Mouse (Mus musculus) lung, embryonic 15.5 days (tissue): ENCODE measurements around the gene Bfsp1. TPM values are rescaled to one million over a fixed set of nuclear protein-coding genes. Genes with fewer than 3 reads are reported as not detected.

Experiments
- ATAC-seq: fragments of 200-750 bp; cut with Nextera tagmentation; 2 replicates; pipeline ENCODE4 v1.8.0; 2017; ENCODE audit warnings: moderate number of reproducible peaks, borderline replicate concordance; ENCODE audit not compliant: low FRiP score, low TSS enrichment; ENCODE audit errors: extremely low read depth
- H3K27ac ChIP-seq: fragments of 300-500 bp; sonication (generic); 2 replicates; pipeline ENCODE4 v1.5.1; 2015; ENCODE audit warnings: moderate library complexity, mild to moderate bottlenecking, inconsistent platforms
- H3K27me3 ChIP-seq: fragments of 300-500 bp; sonication (generic); 2 replicates; pipeline ENCODE4 v1.6.1; 2015; ENCODE audit warnings: inconsistent platforms
- H3K36me3 ChIP-seq: fragments of 300-500 bp; sonication (generic); 2 replicates; pipeline ENCODE4 v1.6.1; 2015; ENCODE audit warnings: inconsistent platforms
- H3K4me1 ChIP-seq: fragments of 300-500 bp; sonication (generic); 2 replicates; pipeline ENCODE4 v1.6.1; 2015; ENCODE audit warnings: inconsistent platforms
- H3K4me2 ChIP-seq: fragments of 300-500 bp; sonication (generic); 2 replicates; pipeline ENCODE4 v1.6.1; 2015; ENCODE audit warnings: inconsistent platforms, mild to moderate bottlenecking, moderate library complexity
- H3K4me3 ChIP-seq: fragments of 300-500 bp; sonication (generic); 2 replicates; pipeline ENCODE4 v1.5.1; 2015; ENCODE audit warnings: mild to moderate bottlenecking, inconsistent platforms
- H3K9ac ChIP-seq: fragments of 300-500 bp; sonication (generic); 2 replicates; pipeline ENCODE4 v1.6.1; 2015; ENCODE audit warnings: inconsistent platforms
- H3K9me3 ChIP-seq: fragments of 300-500 bp; sonication (generic); 2 replicates; pipeline ENCODE4 v1.6.1; 2016; ENCODE audit warnings: inconsistent platforms
- WGBS: fragments of 180-500 bp; shearing (Covaris S2); methylation state at CpG from one replicate; pipeline ENCODE4 v1.1.7; 2015; 5-methylcytosine and 5-hydroxymethylcytosine counted together
- polyA plus RNA-seq: library from polyadenylated mRNA; unstranded; fragments of >200 nt; fragmentation: Nextera tagmentation; extraction: Ambion mirVana; gene quantifications from 2 replicates; pipeline ENCODE4 v1.2.1, GENCODE M21; 2015

The Bfsp1 gene
- polyA plus RNA-seq, 1 experiment from 2014 or later, result 2.1 TPM

DNA sequence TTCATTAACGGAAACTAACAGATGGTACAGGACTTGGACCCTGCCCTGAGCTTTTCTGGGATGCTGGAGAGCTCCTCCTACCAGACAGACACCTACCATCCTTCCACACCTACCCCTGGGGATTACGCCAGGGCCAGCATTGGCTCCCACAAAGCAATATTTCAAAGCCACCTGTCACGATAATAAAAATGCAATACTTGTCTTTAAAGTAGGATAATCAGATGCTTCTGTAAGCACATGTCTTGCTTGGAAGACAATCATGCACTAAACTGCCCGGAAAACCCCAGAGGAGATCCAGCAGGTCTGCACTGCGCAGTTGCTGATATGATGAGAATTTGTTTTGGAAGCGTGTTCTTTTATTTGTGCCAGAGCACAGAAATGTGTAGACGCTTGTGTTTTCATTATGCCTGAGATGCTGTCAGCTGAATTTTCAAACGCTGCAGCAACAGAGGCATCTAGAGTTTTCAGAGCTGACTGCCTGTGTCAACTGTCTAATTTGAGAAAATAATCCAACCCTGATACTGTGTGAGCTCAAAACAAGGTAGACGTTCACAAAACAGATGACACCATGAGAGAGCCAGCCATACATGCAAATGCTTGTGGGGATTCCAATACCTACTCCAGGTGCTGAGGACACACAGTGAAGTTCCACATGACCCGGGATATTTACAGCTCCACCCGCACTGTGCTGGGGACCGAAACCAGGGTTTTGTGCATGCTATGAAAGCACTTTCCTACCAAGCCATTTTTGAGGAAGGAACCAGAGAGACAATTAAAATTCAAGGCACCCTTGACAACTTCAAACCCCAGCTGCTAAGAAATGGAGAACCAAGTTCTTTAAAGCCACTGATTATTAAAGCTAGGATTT lies 11.4 kb downstream of the Bfsp1 start:
- Histone ChIP-seq H3K9ac (no peak overlapping the region), H3K4me1 (peaks cover 43% of the 10 kb centered on the region), H3K4me3 (no peak overlapping the region), H3K36me3 (no peaks in the 10 kb centered on the region), H3K9me3 (no peaks in the 10 kb centered on the region), H3K27ac (peak overlapping the region; percentile 57; the same call in 1 of the 2 replicates), H3K27me3 (no peaks in the 10 kb centered on the region), H3K4me2 (no peak overlapping the region)
- no peak for ATAC-seq
- 69% methylated on average over 12 of the region's 12 CpGs for WGBS

DNA sequence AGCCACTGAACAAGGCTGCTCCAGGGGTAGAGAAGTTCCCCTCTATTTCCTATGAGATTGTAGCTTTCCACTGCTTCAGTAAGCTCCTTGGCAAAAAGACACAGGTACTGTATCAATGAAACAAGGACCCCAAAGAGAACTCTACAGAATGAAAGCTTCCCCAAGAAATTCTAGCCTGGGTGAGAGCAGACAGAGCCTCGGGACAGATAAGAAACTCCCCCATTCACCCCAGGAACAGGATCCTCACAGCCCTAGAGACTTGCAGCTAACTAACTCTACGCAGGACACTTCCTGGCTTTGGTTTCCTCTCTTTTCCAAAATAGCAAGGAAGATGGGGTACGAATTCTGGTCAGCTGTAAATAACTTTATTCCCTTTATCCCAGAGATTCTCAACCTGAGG lies 15.7 kb downstream of the Bfsp1 start:
- Histone ChIP-seq H3K9me3 (no peaks in the 10 kb centered on the region), H3K4me2 (no peak overlapping the region; the same call in 1 of the 2 replicates), H3K27me3 (no peaks in the 10 kb centered on the region), H3K36me3 (no peaks in the 10 kb centered on the region), H3K9ac (no peak overlapping the region), H3K27ac (peak overlapping the region; percentile 74), H3K4me3 (no peak overlapping the region), H3K4me1 (peaks cover 38% of the 10 kb centered on the region)
- no peak for ATAC-seq
- 47% methylated on average over 3 of the region's 3 CpGs for WGBS

DNA sequence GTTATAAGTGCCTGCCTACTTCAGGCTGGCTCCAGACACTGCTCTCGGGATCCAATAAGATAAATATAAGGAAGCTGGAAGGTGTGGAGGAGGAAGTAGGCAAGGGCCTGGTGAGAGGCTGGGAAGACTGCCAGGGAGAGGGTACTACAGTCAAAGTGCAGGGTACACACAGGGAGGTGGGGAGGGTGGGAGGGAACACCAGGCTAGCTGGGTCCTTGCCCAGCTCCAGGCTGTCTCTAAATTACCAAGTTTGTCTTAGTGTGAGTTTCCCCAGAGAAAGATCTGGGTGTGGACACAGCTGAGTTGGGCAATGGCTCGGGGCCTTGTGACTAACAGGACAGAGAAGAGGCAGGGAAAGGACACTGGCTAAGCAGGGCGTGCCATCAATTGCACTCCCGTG lies 16.2 kb downstream of the Bfsp1 start:
- peak; percentile 83 for ATAC-seq
- Histone ChIP-seq H3K27ac (peak overlapping the region; percentile 74), H3K27me3 (no peaks in the 10 kb centered on the region), H3K9ac (no peak overlapping the region), H3K4me3 (no peak overlapping the region), H3K36me3 (no peaks in the 10 kb centered on the region), H3K4me1 (peaks cover 35% of the 10 kb centered on the region), H3K9me3 (no peaks in the 10 kb centered on the region), H3K4me2 (no peak overlapping the region; the same call in 1 of the 2 replicates)
- 29% methylated on average over 4 of the region's 4 CpGs for WGBS

DNA sequence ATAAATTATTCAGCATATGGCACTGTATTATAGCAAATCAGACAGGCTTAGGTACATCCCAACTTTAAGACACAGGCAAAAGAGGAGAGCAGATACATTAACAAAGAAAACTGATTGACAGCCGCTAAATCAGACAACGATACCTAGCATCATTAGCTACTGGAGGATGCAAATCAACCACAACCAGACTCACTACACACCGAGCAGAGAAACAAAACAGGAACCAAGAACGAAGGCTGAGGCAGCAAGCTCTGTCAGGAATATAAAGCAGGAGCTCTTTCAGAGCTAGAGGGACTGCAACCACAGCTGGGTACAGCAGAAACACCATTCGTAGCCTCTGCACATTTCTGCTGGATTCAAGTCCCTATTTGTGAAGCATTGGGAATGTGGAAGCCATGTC lies 18.2 kb downstream of the Bfsp1 start:
- H3K27ac ChIP-seq, result no peak overlapping the region
- H3K4me2 ChIP-seq, result no peak overlapping the region
- H3K36me3 ChIP-seq, result no peaks in the 10 kb centered on the region
- no peaks in the 10 kb centered on the region for H3K27me3 ChIP-seq
- H3K4me3 ChIP-seq, result no peak overlapping the region
- peaks cover 24% of the 10 kb centered on the region for H3K4me1 ChIP-seq
- H3K9ac ChIP-seq, result no peak overlapping the region
- 83% methylated on average over 5 of the region's 5 CpGs for WGBS
- no peaks in the 10 kb centered on the region for H3K9me3 ChIP-seq
- ATAC-seq, result no peak

DNA sequence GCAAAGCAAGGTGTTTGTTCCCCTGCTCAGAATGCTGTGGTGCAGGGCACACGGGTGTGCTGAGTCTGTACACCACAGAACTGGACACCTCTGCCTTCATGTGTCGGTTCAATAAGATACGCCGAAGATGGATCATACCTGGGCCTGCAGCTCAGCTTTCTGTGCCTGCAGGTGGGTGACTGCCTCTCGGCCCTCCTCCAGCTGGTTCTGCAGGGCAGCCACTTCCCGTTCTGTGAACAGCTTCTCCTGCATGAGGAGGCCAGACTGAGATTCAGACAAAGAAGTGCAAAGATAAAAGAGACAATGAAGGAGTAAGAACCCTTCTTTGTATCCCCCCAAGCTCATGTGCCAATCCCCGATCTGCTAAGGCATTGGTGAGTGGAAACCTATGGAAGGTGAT lies 21.4 kb downstream of the Bfsp1 start:
- no peaks in the 10 kb centered on the region for H3K9me3 ChIP-seq
- 77% methylated on average over 7 of the region's 7 CpGs for WGBS
- no peak for ATAC-seq

DNA sequence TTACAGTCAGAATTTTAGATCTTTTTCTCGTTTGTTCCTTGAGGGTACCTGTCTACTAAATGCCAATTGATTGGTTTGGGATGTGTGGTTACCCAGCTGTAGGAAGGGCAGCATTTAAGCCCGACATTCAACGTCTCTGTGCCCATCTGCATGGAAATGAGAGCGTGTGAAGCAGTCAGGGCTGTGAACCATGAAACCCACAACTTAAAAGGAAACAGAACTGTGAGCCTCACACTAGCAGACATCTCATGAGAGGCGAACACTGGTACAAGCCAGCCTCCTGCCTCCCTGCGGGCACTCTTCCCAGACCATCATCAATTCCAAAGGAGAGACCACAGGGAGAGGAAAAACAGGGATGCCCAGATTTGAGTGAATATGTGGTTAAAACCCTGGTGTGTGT lies 22.1 kb downstream of the Bfsp1 start:
- no peaks in the 10 kb centered on the region for H3K36me3 ChIP-seq
- no peak overlapping the region for H3K4me2 ChIP-seq
- no peaks in the 10 kb centered on the region for H3K9me3 ChIP-seq
- H3K9ac ChIP-seq, result no peak overlapping the region
- H3K27ac ChIP-seq, result no peak overlapping the region
- 79% methylated on average over 6 of the region's 6 CpGs for WGBS
- H3K4me1 ChIP-seq, result peaks cover 7% of the 10 kb centered on the region
- H3K4me3 ChIP-seq, result no peak overlapping the region
- no peak for ATAC-seq
- no peaks in the 10 kb centered on the region for H3K27me3 ChIP-seq

More for the DNA sequence above, 21.4 kb downstream of the Bfsp1 start:
- peaks cover 14% of the 10 kb centered on the region for H3K4me1 ChIP-seq
- H3K36me3 ChIP-seq, result no peaks in the 10 kb centered on the region
- H3K27me3 ChIP-seq, result no peaks in the 10 kb centered on the region
- no peak overlapping the region for H3K4me3 ChIP-seq
- H3K27ac ChIP-seq, result no peak overlapping the region
- no peak overlapping the region for H3K4me2 ChIP-seq
- no peak overlapping the region for H3K9ac ChIP-seq

DNA sequence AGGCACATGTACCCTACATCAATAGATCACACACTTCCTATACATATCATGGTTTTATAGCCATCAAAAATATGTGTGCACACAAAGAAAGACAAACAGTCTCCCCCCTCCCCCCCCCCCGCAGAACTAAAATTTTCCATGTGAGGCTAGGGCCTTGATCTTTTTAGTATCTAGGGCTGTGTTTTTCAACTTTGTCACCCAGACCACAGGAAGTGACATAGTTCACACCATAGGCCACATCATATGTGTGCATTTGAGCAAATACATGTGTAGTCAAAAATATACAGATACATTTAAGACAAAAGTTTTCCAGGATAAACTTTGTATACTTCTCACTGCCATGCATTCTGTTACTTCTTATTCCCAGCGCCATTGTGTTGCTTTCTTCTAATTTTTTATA lies 23.5 kb downstream of the Bfsp1 start:
- Histone ChIP-seq H3K4me3 (no peak overlapping the region), H3K27ac (no peak overlapping the region), H3K9me3 (no peaks in the 10 kb centered on the region), H3K4me1 (peaks cover 4% of the 10 kb centered on the region), H3K36me3 (no peaks in the 10 kb centered on the region), H3K27me3 (no peaks in the 10 kb centered on the region), H3K9ac (no peak overlapping the region), H3K4me2 (no peak overlapping the region)
- 89% methylated on average over 2 of the region's 2 CpGs for WGBS
- no peak for ATAC-seq

DNA sequence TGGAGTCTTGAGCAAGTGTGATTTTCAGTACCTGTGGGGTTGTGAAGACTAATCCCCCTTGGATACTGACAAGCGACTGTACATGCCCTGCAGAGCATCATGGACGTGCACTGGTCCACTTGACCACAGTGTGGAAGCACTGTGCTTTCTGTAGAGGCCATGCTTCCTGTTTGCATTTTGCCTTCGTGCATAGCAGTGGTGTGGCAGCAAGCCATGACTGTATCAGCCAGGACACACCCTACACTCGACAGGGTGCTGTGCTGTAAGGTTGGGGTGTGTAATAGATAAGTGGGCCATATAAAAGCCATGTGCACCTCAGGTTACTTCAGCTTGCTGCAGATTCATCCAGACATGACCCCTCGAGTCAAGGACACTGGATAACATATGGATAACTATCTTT lies 24.3 kb downstream of the Bfsp1 start:
- peaks cover 5% of the 10 kb centered on the region for H3K4me1 ChIP-seq
- 38% methylated on average over 5 of the region's 5 CpGs for WGBS
- H3K4me3 ChIP-seq, result no peak overlapping the region
- no peak overlapping the region for H3K27ac ChIP-seq
- peak; percentile 64; the same call in 1 of the 2 replicates for ATAC-seq
- H3K36me3 ChIP-seq, result no peaks in the 10 kb centered on the region
- no peak overlapping the region for H3K4me2 ChIP-seq
- H3K27me3 ChIP-seq, result no peaks in the 10 kb centered on the region
- no peak overlapping the region for H3K9ac ChIP-seq
- no peaks in the 10 kb centered on the region for H3K9me3 ChIP-seq

DNA sequence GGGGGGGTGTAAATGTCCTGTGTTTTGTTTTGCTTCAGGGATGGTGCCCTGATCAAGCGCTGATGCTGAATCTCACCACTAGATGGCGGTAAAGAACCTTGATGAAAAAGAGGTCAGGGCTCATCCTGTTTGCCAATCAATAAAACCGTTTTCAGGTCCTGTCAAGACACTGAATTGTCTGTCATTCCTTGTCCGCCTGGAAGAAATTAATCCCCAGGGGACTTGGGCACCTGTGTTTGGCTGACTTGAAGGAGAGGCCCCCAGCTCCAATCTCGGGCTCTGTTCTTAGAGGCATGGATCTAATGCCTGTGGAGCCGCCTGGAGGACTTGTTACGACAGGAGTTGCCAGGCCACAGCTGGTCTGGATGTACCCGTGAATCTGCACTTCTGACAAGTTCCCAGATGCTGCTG lies 25.7 kb downstream of the Bfsp1 start:
- Histone ChIP-seq H3K9ac (no peak overlapping the region), H3K27me3 (no peaks in the 10 kb centered on the region), H3K4me2 (peak overlapping the region; percentile 53), H3K9me3 (no peaks in the 10 kb centered on the region), H3K27ac (no peak overlapping the region), H3K36me3 (no peaks in the 10 kb centered on the region), H3K4me1 (peaks cover 7% of the 10 kb centered on the region), H3K4me3 (peak overlapping the region; percentile 20; the same call in 1 of the 2 replicates)
- ATAC-seq, result no peak
- WGBS, result 1% methylated on average over 8 of the region's 8 CpGs

DNA sequence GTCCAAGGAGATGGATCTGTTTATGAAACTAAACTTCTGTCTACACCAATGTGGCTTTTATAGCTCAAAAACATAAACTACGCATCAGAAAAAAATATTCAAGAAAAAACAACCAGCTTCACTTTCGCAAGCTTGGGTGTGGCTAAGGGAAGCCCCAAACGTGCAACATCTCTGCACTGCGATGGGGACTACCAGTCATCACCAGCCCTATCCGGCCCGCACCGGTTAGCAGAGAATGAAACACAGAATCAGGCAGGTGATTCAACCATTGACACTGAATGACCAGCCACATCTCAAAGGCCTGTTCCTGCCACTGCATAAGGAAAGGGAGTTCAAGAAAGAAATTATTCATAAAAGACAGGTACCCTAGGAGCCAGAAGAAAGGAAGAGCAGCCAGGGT lies 27.2 kb downstream of the Bfsp1 start:
- H3K4me2 ChIP-seq, result no peak overlapping the region
- peaks cover 7% of the 10 kb centered on the region for H3K4me1 ChIP-seq
- no peak overlapping the region for H3K9ac ChIP-seq
- no peaks in the 10 kb centered on the region for H3K9me3 ChIP-seq
- no peaks in the 10 kb centered on the region for H3K27me3 ChIP-seq
- ATAC-seq, result no peak
- H3K36me3 ChIP-seq, result no peaks in the 10 kb centered on the region
- no peak overlapping the region for H3K27ac ChIP-seq
- no peak overlapping the region for H3K4me3 ChIP-seq
- WGBS, result 81% methylated on average over 7 of the region's 7 CpGs

DNA sequence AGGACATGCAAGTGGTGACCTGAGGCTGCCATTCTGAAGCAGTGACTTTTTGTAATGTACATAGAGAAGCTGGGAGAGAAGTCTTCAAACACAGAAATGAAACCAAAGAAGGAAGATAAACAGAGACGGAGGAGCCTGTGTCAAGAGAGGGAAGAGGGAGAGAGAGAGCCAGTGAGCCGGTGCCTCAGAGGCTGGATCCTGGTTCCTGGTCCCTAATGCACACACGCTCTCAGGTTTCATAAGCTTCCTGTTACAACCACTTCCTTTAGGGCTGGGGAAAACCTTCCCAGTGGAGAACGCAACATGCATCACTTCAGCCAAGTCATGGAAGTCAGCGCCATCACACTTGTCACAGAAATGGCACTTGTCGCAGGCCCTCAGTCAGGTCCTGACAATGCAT lies 28.9 kb downstream of the Bfsp1 start:
- Histone ChIP-seq H3K4me3 (no peak overlapping the region), H3K9ac (no peak overlapping the region), H3K9me3 (no peaks in the 10 kb centered on the region), H3K27ac (peak overlapping the region; percentile 38; the same call in 1 of the 2 replicates), H3K36me3 (no peaks in the 10 kb centered on the region), H3K4me2 (no peak overlapping the region; the same call in 1 of the 2 replicates), H3K27me3 (no peaks in the 10 kb centered on the region), H3K4me1 (peaks cover 7% of the 10 kb centered on the region)
- WGBS, result 23% methylated on average over 6 of the region's 6 CpGs
- no peak for ATAC-seq

DNA sequence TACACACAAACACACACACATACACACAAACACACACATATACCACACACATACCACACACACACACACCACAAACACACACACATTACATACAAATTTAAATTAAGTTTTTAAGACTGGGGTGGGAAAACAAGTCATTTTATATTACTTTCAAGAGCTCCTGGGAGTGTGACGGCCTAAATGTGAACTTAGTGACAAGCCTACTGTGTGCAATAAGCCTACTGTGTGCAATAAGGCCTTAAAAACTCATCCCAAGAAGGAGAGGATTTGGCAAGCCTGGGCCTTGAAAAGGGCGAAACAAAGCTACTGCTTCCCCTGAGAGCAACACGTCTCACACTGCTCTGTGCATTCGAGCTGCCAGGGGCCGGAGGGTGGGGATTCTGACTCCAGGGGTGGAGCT lies 30.3 kb downstream of the Bfsp1 start:
- Histone ChIP-seq H3K4me1 (peaks cover 7% of the 10 kb centered on the region), H3K36me3 (no peaks in the 10 kb centered on the region), H3K27me3 (no peaks in the 10 kb centered on the region), H3K9me3 (no peaks in the 10 kb centered on the region), H3K4me3 (no peak overlapping the region), H3K4me2 (no peak overlapping the region), H3K27ac (no peak overlapping the region), H3K9ac (no peak overlapping the region)
- no peak for ATAC-seq
- 71% methylated on average over 5 of the region's 5 CpGs for WGBS
